Mouse (Mus musculus): Measurements from ENCODE around the gene Wscd1.

Gene Wscd1

GRCm38 (mm10) chr11:71824971-71825370 is 75.3 kb downstream of the Wscd1 start:
- no peak for DNase-seq (ENCODE audit: low spot score in 2 of 2)

All from urinary bladder, postnatal 36 days (tissue).